Mouse (Mus musculus): ENCODE results near the gene Mfsd6.

GRCm38 (mm10) chr1:52640266-52640665, 87.0 kb downstream of the Mfsd6 start:
- TF ChIP-seq CTCF (IDR thresholded peaks at IDR 0.05 in 2 of 3, conservative IDR thresholded peaks at IDR 0.05 in 1 of 3; ENCODE audit: control insufficient read depth in 1 of 3, insufficient read depth in 1 of 3, low read depth in 2 of 3, low read length in 3 of 3, poor library complexity in 1 of 3, severe bottlenecking in 1 of 3): no peak
- TF ChIP-seq ETS1 (IDR thresholded peaks at IDR 0.05; ENCODE audit: low read depth, low read length): no peak
- no peak for TF ChIP-seq ZC3H11A (IDR thresholded peaks at IDR 0.05; ENCODE audit: low read depth, low read length)
- no peak for TF ChIP-seq HCFC1 (IDR thresholded peaks at IDR 0.05; ENCODE audit: low read depth, low read length)
- TF ChIP-seq EP300 (IDR thresholded peaks at IDR 0.05; ENCODE audit: low read depth in 1 of 2, low read length in 2 of 2): no peak
- no peak for TF ChIP-seq MYB (IDR thresholded peaks at IDR 0.05; ENCODE audit: low read depth, low read length)
- TF ChIP-seq MAFK (IDR thresholded peaks at IDR 0.05; ENCODE audit: borderline replicate concordance, low read depth, low read length): no peak
- TF ChIP-seq ELF1 (IDR thresholded peaks at IDR 0.05; ENCODE audit: low read depth, low read length): no peak
- no peak for TF ChIP-seq TAL1 (IDR thresholded peaks at IDR 0.05; ENCODE audit: low read length)
- TF ChIP-seq USF2 (IDR thresholded peaks at IDR 0.05; ENCODE audit: borderline replicate concordance in 1 of 2, insufficient read depth in 1 of 2, low read depth in 1 of 2, low read length in 2 of 2): no peak
- TF ChIP-seq SIN3A (IDR thresholded peaks at IDR 0.05; ENCODE audit: low read length): no peak
